Mouse (Mus musculus) CH12F3 (cell line): ENCODE data around the gene Tmem167b.

Source experiments
- in situ Hi-C: fragments of 300-500 bp; cut with MboI; formaldehyde crosslinking; loops from 2 replicates; pipeline ENCODE4 v1.14.3; 2020; ENCODE audit warnings: low sequenced_read_pairs

The Tmem167b gene

DNA sequence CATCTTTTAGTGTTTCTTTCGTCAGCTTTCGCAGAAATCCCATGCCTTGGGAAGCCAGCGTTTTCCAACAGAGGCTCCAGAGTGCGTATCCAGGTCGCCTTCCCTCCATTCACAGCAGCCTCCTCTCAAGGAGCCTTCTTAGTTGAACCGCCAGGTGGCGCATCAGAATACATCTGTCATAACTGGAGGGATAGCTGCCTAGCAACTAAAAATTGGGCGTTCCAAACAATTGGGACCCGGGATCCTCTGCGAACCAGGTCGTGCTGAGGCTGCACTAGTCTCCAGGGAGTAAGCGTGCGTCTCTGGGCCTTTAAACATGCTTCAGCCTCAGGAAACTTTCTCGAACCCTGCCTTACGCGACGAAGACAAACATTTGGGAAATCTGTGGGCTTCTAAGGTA lies 25.0 kb downstream of the Tmem167b start:
- in situ Hi-C loops: no loop called here

DNA sequence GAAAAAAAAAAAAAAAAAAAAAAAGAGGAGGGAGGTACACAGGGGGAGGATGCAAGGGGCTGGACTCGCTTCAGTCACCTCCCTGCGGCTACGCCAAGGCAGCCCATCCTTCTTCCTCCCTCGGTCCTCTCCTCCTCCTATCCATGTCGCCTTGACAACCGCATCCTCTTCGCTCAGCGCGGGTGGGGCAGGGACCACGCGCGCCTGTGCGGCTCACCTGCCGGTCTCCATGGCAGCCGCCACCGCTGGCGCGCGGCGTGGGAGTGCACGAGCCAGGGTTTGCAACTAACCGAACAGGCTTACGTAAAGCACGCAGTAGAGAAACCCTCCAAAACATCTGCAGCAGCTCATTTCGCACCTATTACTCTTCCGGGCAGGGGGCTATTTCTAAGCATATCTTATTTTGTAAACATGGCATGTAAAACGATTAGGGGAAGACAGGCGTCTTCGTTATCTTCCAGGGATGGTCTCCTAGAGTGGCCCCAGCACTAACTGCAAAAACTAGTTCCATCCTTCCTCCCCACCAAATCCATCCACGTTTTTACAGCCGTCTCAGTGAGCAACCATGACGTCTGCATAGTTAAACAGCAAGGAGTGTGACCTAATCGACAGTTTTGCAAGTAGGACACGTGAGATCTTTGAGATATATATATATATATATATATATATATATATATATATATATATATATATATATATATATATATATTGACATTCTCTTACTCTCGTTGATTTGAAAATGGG lies 25.6 kb downstream of the Tmem167b start, which contains the start of gene 5330417C22Rik:
Gene 5330417C22Rik (minus strand): TSS at position 20 of the 744 bp plus-strand sequence.
- in situ Hi-C loops: no loop called here

DNA sequence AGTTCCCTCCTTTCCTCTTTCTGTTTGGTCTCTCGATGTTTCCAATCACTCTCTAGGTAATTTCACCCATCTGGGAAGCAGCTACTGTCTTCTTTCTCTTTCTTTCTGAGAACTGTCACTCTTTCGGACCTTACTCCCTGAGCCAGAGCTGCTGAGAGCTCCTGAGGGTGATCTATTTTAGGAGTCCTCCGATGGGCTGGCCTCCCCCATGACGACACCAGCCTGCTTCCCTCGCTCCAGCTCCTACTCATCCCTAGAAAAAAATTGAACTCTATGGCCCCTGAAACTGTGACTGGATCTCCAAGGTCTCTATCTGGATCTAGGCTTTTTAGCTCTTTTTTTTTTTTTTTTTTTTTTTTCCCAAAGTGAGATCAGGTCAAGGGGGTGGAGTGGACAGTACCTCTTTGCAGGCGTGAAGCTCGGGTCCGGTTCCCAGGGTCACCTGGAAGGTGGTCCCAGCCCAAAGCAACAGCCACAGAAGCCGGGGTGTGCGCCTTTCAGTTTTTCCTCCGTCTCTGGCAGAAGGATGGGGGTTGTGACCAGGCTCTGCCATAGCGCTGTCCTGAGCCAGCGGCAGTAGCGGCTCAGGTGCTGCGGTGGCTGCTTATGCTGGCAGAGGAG lies 26.3 kb downstream of the Tmem167b start:
- in situ Hi-C loops: no loop called here

DNA sequence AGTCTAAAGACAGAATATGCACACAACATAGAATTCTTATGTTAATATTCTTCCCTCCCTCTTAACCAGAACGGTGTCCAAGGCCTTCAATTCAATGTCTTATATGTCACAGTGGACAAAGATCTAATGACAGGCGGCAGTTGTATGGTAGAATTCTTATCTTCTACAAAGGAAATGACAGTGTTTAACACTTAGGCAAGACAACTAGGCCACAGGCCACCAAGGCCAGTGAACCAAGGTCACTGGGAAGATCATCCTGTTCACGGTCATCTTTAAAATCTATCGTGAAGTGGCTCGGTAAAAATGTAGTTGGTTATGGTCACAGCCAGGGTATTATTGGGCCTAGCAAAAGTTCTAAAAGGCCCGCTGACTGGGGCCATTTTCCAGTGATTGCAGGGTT lies 28.3 kb downstream of the Tmem167b start, which contains the start of gene 1700013F07Rik:
Gene 1700013F07Rik (plus strand): TSS at position 200 of the 400 bp plus-strand sequence.
- in situ Hi-C loops: no loop called here

DNA sequence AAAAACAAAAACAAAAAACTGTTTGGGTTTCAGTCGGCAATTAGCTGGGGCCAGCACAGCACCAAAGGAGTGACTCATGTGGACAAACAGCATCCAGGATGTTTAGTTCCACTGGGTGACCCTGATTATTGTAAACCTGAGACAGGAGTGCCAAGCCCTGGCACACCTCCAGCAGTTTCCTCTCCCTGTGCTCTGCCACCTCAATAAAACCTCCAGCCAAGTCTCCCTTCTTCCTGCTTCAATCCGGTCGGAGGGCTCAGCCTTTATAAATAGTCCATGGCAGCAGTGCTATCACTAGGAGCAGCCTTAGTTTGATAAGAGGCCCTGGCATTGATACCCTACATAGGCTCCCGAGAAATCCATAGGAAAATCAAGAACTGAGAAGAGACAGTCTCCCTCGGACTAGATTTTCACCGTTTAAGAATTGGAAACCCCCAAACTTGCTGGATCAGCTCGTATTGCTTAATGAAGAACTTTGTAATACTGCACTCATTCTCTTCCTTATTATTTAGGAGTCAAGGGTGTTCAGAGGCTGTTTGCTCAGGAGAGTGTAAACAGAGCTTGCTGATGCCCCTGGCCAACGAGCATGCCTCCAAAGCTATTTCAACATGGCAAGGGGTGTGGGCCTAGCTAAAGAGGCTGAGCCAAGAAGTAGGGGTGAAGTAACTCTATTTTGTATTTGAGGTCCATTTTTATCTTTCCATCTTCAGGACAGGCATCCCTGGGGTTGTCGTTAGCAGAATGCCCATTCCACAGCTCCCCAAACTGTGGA lies 29.0 kb downstream of the Tmem167b start:
- in situ Hi-C loops: no loop called here

DNA sequence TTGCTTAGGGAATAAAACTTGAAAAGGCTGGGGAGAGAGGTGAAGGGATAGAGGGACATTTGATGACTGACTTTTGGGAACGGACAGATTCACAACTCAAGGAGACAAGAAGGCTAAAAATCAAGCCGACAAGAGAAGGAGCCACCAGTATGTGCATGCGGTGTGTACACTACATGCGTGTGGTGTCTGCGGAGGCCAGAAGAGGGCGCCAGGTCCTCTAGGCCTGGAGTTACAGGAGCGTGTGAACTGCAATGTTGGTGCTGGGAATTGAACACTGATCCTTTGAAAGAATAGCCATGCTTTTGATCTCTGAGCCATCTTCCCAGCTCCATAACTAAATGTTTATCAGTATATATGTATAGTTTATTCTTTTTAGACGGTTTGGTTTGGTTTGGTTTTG lies 33.8 kb downstream of the Tmem167b start:
- in situ Hi-C loops: no loop called here

DNA sequence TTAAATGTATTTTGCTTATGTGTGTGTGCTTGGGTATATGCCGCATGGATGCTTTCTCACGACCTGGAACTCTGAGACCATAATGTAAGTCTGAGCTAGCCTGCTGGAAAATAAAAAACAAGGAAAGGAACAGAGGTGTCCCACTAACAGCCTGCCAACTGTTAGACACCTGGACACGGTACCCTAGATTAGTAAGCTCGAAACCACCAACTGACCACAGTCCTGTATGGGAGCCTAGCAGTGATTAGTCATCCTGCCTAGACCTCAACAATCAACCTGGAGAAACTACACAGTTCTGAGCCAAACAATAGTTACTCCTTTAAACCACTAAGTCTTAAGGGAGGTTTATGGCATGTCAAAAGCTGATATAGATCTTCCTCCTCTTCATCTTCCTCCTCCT lies 38.9 kb downstream of the Tmem167b start:
- in situ Hi-C loops: no loop called here

DNA sequence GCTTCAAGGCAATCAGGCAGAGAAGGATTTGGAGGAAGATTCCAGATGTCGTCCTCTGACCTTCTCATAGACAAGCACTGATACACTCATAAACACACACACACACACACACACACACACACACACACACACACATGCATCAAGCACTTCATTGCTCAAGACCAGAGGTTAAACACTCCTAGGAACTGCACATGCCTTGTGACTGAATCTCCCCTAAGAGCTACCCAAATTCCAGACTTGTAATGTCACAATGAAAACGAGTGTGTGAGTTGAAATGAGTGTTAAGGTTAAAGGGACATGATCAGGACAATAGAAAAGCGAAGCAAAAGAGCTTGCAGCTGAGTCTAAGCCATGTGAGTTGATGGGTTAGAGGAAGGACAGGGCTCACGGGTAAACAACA lies 44.0 kb downstream of the Tmem167b start:
- in situ Hi-C loops: no loop called here

DNA sequence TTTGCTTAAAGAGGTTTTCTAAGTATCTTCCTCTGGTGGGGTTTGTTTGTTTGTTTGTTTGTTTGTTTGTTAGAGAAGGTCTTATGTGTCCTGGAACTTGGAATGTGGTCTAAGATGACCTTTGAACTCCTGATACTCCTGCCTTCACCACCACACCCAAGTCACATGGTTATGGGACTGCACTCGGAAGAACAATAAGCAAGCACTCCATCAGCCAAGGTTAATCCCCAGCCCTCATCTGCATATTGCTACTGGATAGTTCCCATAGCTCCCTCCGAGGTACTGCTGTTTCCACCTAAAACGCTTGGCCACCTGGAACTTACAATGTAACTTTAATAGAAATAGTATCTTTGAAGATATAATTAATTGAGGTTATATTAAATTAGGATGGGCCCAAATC lies 48.8 kb downstream of the Tmem167b start:
- in situ Hi-C loops: no loop called here

DNA sequence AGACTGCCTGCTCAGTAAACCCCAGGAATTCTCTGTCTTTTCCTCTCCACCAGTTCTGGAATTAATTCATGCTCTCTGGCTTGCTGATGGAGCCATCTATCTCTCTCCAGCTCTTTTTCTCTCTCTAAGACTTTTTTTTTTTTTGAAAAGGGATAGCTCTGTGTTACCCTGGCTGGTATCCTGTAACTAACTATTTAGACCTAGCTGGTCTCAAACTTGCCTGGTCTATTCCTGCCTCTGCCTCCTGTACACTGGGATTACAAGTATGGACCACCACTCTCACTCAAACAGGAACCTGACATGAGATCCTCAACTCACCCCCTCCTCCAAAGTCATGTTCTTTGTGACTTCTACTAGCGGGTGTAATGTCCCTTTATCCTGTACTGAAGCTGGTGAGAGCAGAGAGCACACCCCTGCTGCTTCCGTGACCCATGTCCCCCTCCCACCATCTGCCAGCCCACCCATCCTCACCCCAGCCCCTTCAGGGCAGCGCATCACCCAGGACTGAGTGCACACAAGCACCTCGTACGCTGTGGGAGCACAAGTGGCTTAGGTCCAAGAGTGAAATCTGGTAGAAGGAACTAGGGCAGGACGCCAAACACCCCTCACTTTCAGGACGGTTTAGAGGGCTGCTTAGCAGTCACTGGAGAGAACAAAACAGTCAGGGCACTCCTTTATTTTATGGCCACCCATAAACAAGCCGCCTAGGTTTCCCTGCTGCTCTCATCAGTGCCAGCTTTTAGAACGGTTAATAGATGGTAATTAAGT lies 51.4 kb downstream of the Tmem167b start:
- in situ Hi-C loops: no loop called here

DNA sequence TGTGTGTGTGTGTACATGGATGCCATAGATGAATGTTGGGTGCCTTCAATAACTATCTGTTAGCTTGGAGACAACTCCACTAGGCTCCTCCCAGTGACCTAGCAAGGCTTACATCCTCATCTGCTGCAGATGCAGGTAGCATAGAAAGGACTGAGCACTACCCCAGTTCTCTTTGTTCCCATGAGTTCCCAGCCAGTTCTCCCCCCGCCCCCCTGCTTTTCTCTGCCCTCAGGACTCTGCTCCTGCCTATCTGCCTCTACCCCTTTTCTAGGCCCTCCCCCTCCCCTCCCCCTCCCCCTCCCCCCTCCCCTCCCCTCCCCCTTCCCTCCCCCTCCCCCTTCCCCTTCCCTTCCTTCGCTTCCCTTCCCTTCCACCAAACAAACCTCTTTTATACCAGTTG lies 52.1 kb downstream of the Tmem167b start:
- in situ Hi-C loops: no loop called here

DNA sequence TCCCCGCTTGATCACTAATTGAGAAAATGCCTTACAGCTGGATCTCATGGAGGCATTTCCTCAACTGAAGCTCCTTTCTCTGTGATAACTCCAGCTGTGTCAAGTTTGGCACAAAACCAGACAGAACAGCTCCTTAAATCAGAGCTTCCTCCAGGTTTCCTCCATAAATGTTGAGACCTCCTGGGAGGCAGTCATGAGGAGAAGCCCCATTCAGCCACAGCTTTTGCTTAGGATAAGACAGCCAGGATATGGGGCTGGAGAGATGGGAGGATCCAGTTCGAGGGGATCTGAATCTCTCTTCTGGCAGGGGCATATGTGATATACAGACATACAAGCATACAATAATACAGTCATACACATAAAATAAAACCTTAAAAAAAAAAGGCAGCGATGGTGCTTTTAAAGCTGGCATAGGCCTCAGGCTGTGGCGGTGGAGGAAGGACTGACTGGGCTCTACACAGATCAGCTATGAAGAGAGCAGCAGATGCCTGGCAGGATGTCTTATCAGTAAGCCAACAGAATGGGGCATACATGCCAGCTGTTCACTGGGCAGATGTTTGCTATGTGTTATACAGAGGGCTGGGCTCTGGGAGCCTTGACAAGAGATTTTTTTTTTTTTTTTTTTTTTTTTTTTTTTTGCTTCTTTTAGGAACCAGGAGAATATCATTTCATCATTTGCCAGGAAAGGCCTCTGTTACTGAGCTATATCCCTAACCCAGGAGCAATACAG lies 53.4 kb downstream of the Tmem167b start:
- in situ Hi-C loops: no loop called here
